Mouse (Mus musculus): Measurements from ENCODE around the gene Srpk1. TPM values are rescaled to one million over a fixed set of nuclear protein-coding genes. Genes with fewer than 3 reads are reported as not detected.

The Srpk1 gene
- total and polyA plus RNA-seq, 3 experiments, result 60.8 to 129 (median 65.9) TPM

DNA sequence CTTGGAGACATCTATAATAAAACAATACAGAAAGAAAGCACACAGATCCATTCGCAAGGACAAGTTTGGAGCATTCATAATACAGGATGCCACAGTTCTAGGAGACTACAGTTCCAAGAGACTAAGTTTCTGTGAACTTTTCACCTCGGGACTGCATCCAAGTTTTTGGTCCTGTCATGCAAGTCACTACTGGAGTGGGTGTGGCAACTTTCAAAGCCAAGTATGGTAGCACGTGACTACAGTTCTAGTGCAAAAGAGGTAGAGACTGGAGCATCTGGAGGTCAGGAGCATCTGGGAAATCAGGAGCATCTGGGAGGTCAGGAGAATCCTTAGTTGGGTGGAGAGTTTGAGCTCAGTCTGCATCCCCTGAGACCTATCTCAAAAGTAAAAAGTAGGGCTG lies 50.6 kb downstream of the Srpk1 start:
- no peak for DNase-seq (ENCODE audit: extremely low read depth)
- H3K4me3 ChIP-seq (replicated peaks in 1 of 3; ENCODE audit: low read depth in 2 of 3, low read length in 2 of 3, poor library complexity in 1 of 3), result no peak overlapping the region
- no peaks in the 10 kb centered on the region for H3K36me3 ChIP-seq (replicated peaks in 1 of 2; ENCODE audit: control insufficient read depth in 1 of 2, insufficient read depth in 1 of 2, low read length in 1 of 2)
- peaks cover 6% of the 10 kb centered on the region for H3K9me3 ChIP-seq (replicated peaks; ENCODE audit: low read length)
- dilution Hi-C loops (cut with MboI; ENCODE audit: extremely low pct_ligation_motif_present, extremely low pct_unique_long_range_greater_than_20kb, low sequenced_read_pairs), result no loop called here
- no peak overlapping the region for H3K9ac ChIP-seq (ENCODE audit: insufficient read depth, low read depth)
- H3K27me3 ChIP-seq (replicated peaks), result peaks cover 4% of the 10 kb centered on the region
- no peaks in the 10 kb centered on the region for H3K79me2 ChIP-seq (replicated peaks; ENCODE audit: control insufficient read depth, extremely low read depth, insufficient read depth, poor library complexity, severe bottlenecking)
- TF ChIP-seq TBP (conservative IDR thresholded peaks at IDR 0.05; ENCODE audit: low read depth, low read length), result no peak
- no peak for TF ChIP-seq MEF2A (IDR thresholded peaks at IDR 0.05; ENCODE audit: borderline replicate concordance, low read depth, low read length)
- TF ChIP-seq EP300 (IDR thresholded peaks at IDR 0.05; ENCODE audit: low read length), result no peak
- no peak for TF ChIP-seq USF1 (IDR thresholded peaks at IDR 0.05; ENCODE audit: low read depth, low read length)
- TF ChIP-seq ZNF384 (IDR thresholded peaks at IDR 0.05; ENCODE audit: low read depth, low read length), result no peak
- TF ChIP-seq SIN3A (IDR thresholded peaks at IDR 0.05; ENCODE audit: low read length), result no peak
- no peak for TF ChIP-seq RAD21 (IDR thresholded peaks at IDR 0.05; ENCODE audit: low read depth, low read length)
- in situ Hi-C loops (cut with MboI; ENCODE audit: low pct_ligation_motif_present, low pct_unique_long_range_greater_than_20kb, low sequenced_read_pairs), result no loop called here
- no peak overlapping the region for H3K4me2 ChIP-seq (ENCODE audit: insufficient read depth, low read depth, poor library complexity, severe bottlenecking)
- H3K27ac ChIP-seq (ENCODE audit: insufficient read depth, low read depth), result no peak overlapping the region
- peaks cover 5 to 8% of the 10 kb centered on the region in 2 experiments; a peak in 3 of 4 replicates for H3K4me1 ChIP-seq (ENCODE audit: control insufficient read depth in 1 of 2, insufficient read depth in 2 of 2)

DNA sequence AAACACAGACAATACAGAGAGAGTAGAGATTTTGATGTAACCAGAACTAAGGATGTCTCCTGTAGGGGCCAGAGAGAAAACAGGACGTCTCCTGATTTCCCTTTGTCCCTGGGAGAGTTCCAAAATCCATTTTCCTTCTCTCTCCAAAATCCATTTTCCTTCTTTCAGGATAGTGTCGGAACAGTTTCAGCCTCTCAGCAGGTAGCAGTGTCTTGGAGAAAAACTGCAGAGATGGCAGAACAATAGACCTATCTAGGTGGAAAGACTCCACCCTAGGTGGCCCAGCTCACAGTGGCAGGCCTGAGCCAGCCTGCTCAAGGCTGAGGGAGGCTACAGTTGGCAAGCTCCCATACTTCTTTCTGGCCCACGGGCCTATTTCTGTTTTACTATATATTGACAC lies 55.0 kb downstream of the Srpk1 start:
- TF ChIP-seq MAX (IDR thresholded peaks at IDR 0.05; ENCODE audit: low read length) (no peak), USF2 (conservative IDR thresholded peaks at IDR 0.05; ENCODE audit: low read depth, low read length) (no peak), TBP (conservative IDR thresholded peaks at IDR 0.05; ENCODE audit: low read depth, low read length) (no peak), TCF12 (IDR thresholded peaks at IDR 0.05; ENCODE audit: low read depth, low read length) (no peak), ELF1 (IDR thresholded peaks at IDR 0.05; ENCODE audit: low read depth, low read length) (no peak), ZNF384 (IDR thresholded peaks at IDR 0.05; ENCODE audit: low read depth, low read length) (no peak), SIN3A (IDR thresholded peaks at IDR 0.05; ENCODE audit: low read length) (no peak), USF1 (IDR thresholded peaks at IDR 0.05; ENCODE audit: low read depth, low read length) (no peak), MYC (IDR thresholded peaks at IDR 0.05; ENCODE audit: low read depth, low read length) (no peak)
- Histone ChIP-seq H3K27me3 (replicated peaks) (peaks cover 2% of the 10 kb centered on the region), H3K4me3 (replicated peaks in 1 of 3; ENCODE audit: low read depth in 2 of 3, low read length in 2 of 3, poor library complexity in 1 of 3) (no peak overlapping the region), H3K9me3 (replicated peaks; ENCODE audit: low read length) (no peaks in the 10 kb centered on the region), H3K4me2 (ENCODE audit: insufficient read depth, low read depth, poor library complexity, severe bottlenecking) (no peak overlapping the region), H3K79me2 (replicated peaks; ENCODE audit: control insufficient read depth, extremely low read depth, insufficient read depth, poor library complexity, severe bottlenecking) (no peaks in the 10 kb centered on the region), H3K36me3 (replicated peaks in 1 of 2; ENCODE audit: control insufficient read depth in 1 of 2, insufficient read depth in 1 of 2, low read length in 1 of 2) (no peaks in the 10 kb centered on the region), H3K27ac (ENCODE audit: insufficient read depth, low read depth) (no peak overlapping the region), H3K4me1 (ENCODE audit: control insufficient read depth in 1 of 2, insufficient read depth in 2 of 2) (peaks cover 0 to 5% of the 10 kb centered on the region in 2 experiments; a peak in 1 of 4 replicates), H3K9ac (ENCODE audit: insufficient read depth, low read depth) (no peak overlapping the region)
- in situ Hi-C loops (cut with MboI; ENCODE audit: low pct_ligation_motif_present, low pct_unique_long_range_greater_than_20kb, low sequenced_read_pairs), result no loop called here
- no peak for DNase-seq (ENCODE audit: extremely low read depth)
- dilution Hi-C loops (cut with MboI; ENCODE audit: extremely low pct_ligation_motif_present, extremely low pct_unique_long_range_greater_than_20kb, low sequenced_read_pairs), result no loop called here

DNA sequence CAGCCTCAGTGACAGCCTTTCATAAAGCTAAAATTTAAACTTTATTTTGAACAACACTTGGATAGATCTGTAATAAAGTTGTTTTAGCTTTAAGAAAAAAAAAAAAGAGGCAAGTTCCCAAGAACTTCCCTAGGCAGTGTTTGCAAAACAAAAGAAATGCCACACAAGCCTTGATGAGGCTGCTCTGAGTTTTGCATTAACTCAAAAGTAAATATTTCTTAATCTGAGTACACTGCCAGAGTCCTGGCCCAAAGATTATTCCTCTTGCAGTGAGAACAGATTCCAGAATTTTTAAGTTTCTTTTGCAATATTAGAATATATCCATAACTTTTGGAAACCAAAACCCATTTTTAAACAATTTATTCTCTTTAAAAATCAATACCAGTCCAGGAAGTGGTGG lies 57.3 kb downstream of the Srpk1 start:
- Histone ChIP-seq H3K4me1 (ENCODE audit: control insufficient read depth in 1 of 2, insufficient read depth in 2 of 2) (no peaks in the 10 kb centered on the region), H3K9me3 (replicated peaks; ENCODE audit: low read length) (no peaks in the 10 kb centered on the region), H3K27ac (ENCODE audit: insufficient read depth, low read depth) (no peak overlapping the region), H3K9ac (ENCODE audit: insufficient read depth, low read depth) (no peak overlapping the region), H3K4me3 (replicated peaks in 1 of 3; ENCODE audit: low read depth in 2 of 3, low read length in 2 of 3, poor library complexity in 1 of 3) (no peak overlapping the region), H3K79me2 (replicated peaks; ENCODE audit: control insufficient read depth, extremely low read depth, insufficient read depth, poor library complexity, severe bottlenecking) (no peaks in the 10 kb centered on the region), H3K4me2 (ENCODE audit: insufficient read depth, low read depth, poor library complexity, severe bottlenecking) (no peak overlapping the region), H3K36me3 (replicated peaks in 1 of 2; ENCODE audit: control insufficient read depth in 1 of 2, insufficient read depth in 1 of 2, low read length in 1 of 2) (no peaks in the 10 kb centered on the region), H3K27me3 (replicated peaks) (peaks cover 16% of the 10 kb centered on the region)
- no peak for DNase-seq (ENCODE audit: extremely low read depth)
- in situ Hi-C loops (cut with MboI; ENCODE audit: low pct_ligation_motif_present, low pct_unique_long_range_greater_than_20kb, low sequenced_read_pairs), result no loop called here
- TF ChIP-seq JUND (conservative IDR thresholded peaks at IDR 0.05; ENCODE audit: low read depth, low read length) (no peak), ZMIZ1 (IDR thresholded peaks at IDR 0.05; ENCODE audit: low read depth, low read length) (no peak), GABPA (IDR thresholded peaks at IDR 0.05; ENCODE audit: insufficient replicate concordance, low read depth, low read length) (no peak), ELF1 (IDR thresholded peaks at IDR 0.05; ENCODE audit: low read depth, low read length) (no peak), PAX5 (IDR thresholded peaks at IDR 0.05; ENCODE audit: low read length) (no peak), MAZ (IDR thresholded peaks at IDR 0.05; ENCODE audit: low read depth, low read length) (no peak), HCFC1 (IDR thresholded peaks at IDR 0.05; ENCODE audit: low read depth, low read length) (no peak)
- dilution Hi-C loops (cut with MboI; ENCODE audit: extremely low pct_ligation_motif_present, extremely low pct_unique_long_range_greater_than_20kb, low sequenced_read_pairs), result no loop called here
